ENCODE assay signal across 7 mouse cellular contexts in the genomic region with DNA sequence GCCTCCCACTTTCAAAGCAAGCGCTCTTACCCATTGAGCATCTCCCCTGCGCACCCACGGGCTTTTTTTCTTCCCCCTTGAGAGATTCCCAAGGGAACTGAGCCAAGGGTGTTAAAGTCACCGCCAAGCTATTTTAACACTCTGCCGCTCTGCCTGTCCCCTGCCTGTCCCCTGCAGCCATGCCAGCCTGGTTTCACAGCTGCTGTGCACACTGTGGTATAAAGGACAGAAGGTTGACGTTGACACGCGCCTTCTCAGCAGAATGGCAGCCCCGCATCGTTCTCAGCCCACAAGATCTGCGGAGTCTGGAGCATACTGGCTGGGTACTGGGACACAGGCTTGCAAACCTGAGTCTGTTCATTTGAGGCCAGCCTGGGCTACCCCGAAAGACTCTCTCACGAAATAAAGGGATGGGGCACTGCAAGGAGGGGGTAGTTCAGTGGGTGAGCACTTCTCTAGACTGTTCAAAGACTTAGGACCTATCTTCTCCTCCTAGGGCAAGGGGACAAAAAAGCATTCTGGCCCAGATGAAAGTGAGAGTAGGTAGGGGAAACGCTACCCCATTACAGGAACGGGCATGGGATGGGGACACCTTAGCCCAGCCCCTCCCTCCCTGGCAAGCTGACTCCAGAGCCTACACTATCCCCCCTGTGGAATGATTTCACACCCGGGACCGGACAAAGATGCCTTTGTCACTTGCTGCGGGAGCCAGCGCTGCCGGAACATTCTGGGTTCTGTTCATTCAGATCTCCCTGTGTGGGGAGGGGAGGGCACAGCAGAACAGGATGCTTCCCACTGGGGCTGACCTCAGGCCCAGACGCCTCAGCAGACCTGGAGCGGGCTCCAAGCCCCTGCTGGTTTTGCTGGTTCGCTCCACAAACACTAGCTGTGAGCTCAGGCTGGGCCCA. TPM values are rescaled to one million over a fixed set of nuclear protein-coding genes. Genes with fewer than 3 reads are reported as not detected.
A peak's percentile ranks its signal among the peaks of the same experiment; 100 is the strongest.
DNase-seq lines count a peak whose midpoint lies in the region.

No protein-coding gene starts in this region.

- intact Hi-C loops in left cerebral cortex, postnatal 14 days (cut with DNase I) = no loop called here

- DNase-seq in ZHBTc4 (ENCODE audit: low read depth, low spot score) = peak; percentile 31
- peak; percentile 60 to 72 for DNase-seq in cerebellum, postnatal 10 days
- peak; percentile 49 for DNase-seq in gastrocnemius, postnatal 10 days
- peak; percentile 65 to 71 for DNase-seq in left cerebral cortex, postnatal 14 days (ENCODE audit: low spot score in 2 of 2)
- peak; percentile 56 to 66 for DNase-seq in right cerebral cortex, postnatal 36 days (ENCODE audit: low spot score in 2 of 2)
- DNase-seq in urinary bladder, postnatal 36 days (ENCODE audit: low spot score in 2 of 2) = no peak
- no peak for DNase-seq in natural killer cell, adult 2 months (ENCODE audit: low spot score in 2 of 2)

RNA-seq across cellular contexts. Expression of a gene that starts 21.8 kb away (rescaled TPM):
- total RNA-seq in gastrocnemius, postnatal 10 days (2021) = 10 to 100 TPM; 12.9 to 20.3 TPM
- total RNA-seq in left cerebral cortex, postnatal 14 days (2021) = 100 to 1,000 TPM; 119 to 132 TPM

Comparison
In these comparisons a context has a peak if more than half of its experiments do, and no peak if none do; other contexts are left out.
1. DNase-seq: peak in ZHBTc4 (single experiment), cerebellum, postnatal 10 days (2 of 2), gastrocnemius, postnatal 10 days (single experiment), left cerebral cortex, postnatal 14 days (2 of 2) and right cerebral cortex, postnatal 36 days (2 of 2); none in urinary bladder, postnatal 36 days (0 of 2) and natural killer cell, adult 2 months (0 of 2).
2. RNA of a gene that starts 21.8 kb away (total RNA-seq): 119 to 132 TPM in left cerebral cortex, postnatal 14 days; 12.9 to 20.3 TPM in gastrocnemius, postnatal 10 days; every median in the first group is over 4 times any median in the second.